Mouse (Mus musculus) CH12.LX (cell line): ENCODE data around the gene Rps11. TPM values are rescaled to one million over a fixed set of nuclear protein-coding genes. Genes with fewer than 3 reads are reported as not detected.

Source experiments
- DNase-seq: peaks from one replicate; pipeline ENCODE4 v3.0.0-alpha.2; 2013; ENCODE audit errors: extremely low read depth
- H3K27ac ChIP-seq: 2 replicates; pipeline ENCODE4 v1.5.1; 2012; ENCODE audit warnings: low read depth, mild to moderate bottlenecking, control low read depth, moderate library complexity; ENCODE audit not compliant: insufficient read depth
- H3K27me3 ChIP-seq: replicated peaks from 2 replicates; pipeline ENCODE3; 2012; ENCODE audit warnings: inconsistent platforms
- H3K36me3 ChIP-seq, 2 experiments: replicated peaks in 1 of 2; 2 replicates each; pipeline versions ENCODE3 to v1.6.1; 2012; ENCODE audit warnings: inconsistent platforms in 1 of 2, low read length in 1 of 2, mild to moderate bottlenecking in 1 of 2, mixed read lengths in 1 of 2, moderate library complexity in 1 of 2; ENCODE audit not compliant: control insufficient read depth in 1 of 2, insufficient read depth in 1 of 2
- H3K4me1 ChIP-seq, 2 experiments: 2 replicates each; pipeline ENCODE4 v1.6.1; 2012; ENCODE audit warnings: inconsistent platforms in 1 of 2, moderate library complexity in 1 of 2; ENCODE audit not compliant: insufficient read depth in 2 of 2, control insufficient read depth in 1 of 2
- H3K4me2 ChIP-seq: 2 replicates; pipeline ENCODE4 v1.6.1; 2012; ENCODE audit warnings: low read depth, mild to moderate bottlenecking, control low read depth; ENCODE audit not compliant: poor library complexity, insufficient read depth, severe bottlenecking
- H3K4me3 ChIP-seq, 3 experiments: fragments of 150-350 bp in 1 of 3; sonication (generic) in 1 of 3; replicated peaks in 1 of 3; 2 replicates each; pipeline versions ENCODE3 to v1.5.1; 2011 to 2012; ENCODE audit warnings: low read depth in 2 of 3, low read length in 2 of 3, mild to moderate bottlenecking in 2 of 3, moderate library complexity in 2 of 3, control low read depth in 1 of 3, improper control_type of control experiment in 1 of 3, inconsistent platforms in 1 of 3, mixed read lengths in 1 of 3; ENCODE audit not compliant: poor library complexity in 1 of 3
- H3K79me2 ChIP-seq: replicated peaks from 2 replicates; pipeline ENCODE4 v1.6.1; 2012; ENCODE audit warnings: mild to moderate bottlenecking, moderate library complexity; ENCODE audit not compliant: control insufficient read depth, poor library complexity, insufficient read depth, severe bottlenecking; ENCODE audit errors: extremely low read depth
- H3K9ac ChIP-seq: 2 replicates; pipeline ENCODE4 v1.6.1; 2012; ENCODE audit warnings: low read depth, mild to moderate bottlenecking, control low read depth, moderate library complexity; ENCODE audit not compliant: insufficient read depth
- H3K9me3 ChIP-seq: replicated peaks from 2 replicates; pipeline ENCODE3; 2012; ENCODE audit warnings: low read length, inconsistent platforms, mixed read lengths
- BHLHE40 ChIP-seq: IDR thresholded peaks from 2 replicates; pipeline ENCODE4 v1.6.1; 2011; ENCODE audit warnings: mild to moderate bottlenecking, low read depth, low read length, improper control_type of control experiment
- CHD2 ChIP-seq: IDR thresholded peaks from 2 replicates; pipeline ENCODE4 v1.6.1; 2011; ENCODE audit warnings: low read length, improper control_type of control experiment
- CTCF ChIP-seq, 2 experiments: IDR thresholded peaks in 1 of 2; conservative IDR thresholded peaks in 1 of 2; 2 replicates each; pipeline ENCODE4 v1.5.1; 2011 to 2012; ENCODE audit warnings: low read depth in 2 of 2, low read length in 2 of 2, improper control_type of control experiment in 1 of 2, inconsistent platforms in 1 of 2, mild to moderate bottlenecking in 1 of 2, moderate library complexity in 1 of 2
- ELF1 ChIP-seq: IDR thresholded peaks from 2 replicates; pipeline ENCODE4 v1.6.1; 2014; ENCODE audit warnings: low read depth, mild to moderate bottlenecking, inconsistent platforms, low read length, improper control_type of control experiment
- KAT2A ChIP-seq: IDR thresholded peaks from 2 replicates; pipeline ENCODE4 v1.6.1; 2012; ENCODE audit warnings: low read length, improper control_type of control experiment, inconsistent platforms; ENCODE audit not compliant: insufficient replicate concordance
- MAZ ChIP-seq: IDR thresholded peaks from 2 replicates; pipeline ENCODE4 v1.6.1; 2012; ENCODE audit warnings: low read depth, mild to moderate bottlenecking, inconsistent platforms, low read length, improper control_type of control experiment, moderate library complexity
- MXI1 ChIP-seq: IDR thresholded peaks from 2 replicates; pipeline ENCODE4 v1.6.1; 2011; ENCODE audit warnings: mild to moderate bottlenecking, low read depth, low read length, improper control_type of control experiment
- PAX5 ChIP-seq: IDR thresholded peaks from 2 replicates; pipeline ENCODE4 v1.6.1; 2012; ENCODE audit warnings: low read length, inconsistent platforms, mixed read lengths
- RCOR1 ChIP-seq: conservative IDR thresholded peaks from 2 replicates; pipeline ENCODE4 v1.6.1; 2012; ENCODE audit warnings: low read depth, mild to moderate bottlenecking, inconsistent platforms, low read length, improper control_type of control experiment
- UBTF ChIP-seq: IDR thresholded peaks from 2 replicates; pipeline ENCODE4 v1.6.1; 2012; ENCODE audit warnings: low read depth, mild to moderate bottlenecking, inconsistent platforms, low read length, improper control_type of control experiment, moderate library complexity
- USF2 ChIP-seq: conservative IDR thresholded peaks from 2 replicates; pipeline ENCODE4 v1.6.1; 2011; ENCODE audit warnings: low read depth, low read length, improper control_type of control experiment
- ZKSCAN1 ChIP-seq: IDR thresholded peaks from 2 replicates; pipeline ENCODE4 v1.6.1; 2012; ENCODE audit warnings: low read depth, inconsistent platforms, low read length, improper control_type of control experiment, borderline replicate concordance
- ZNF384 ChIP-seq: IDR thresholded peaks from 2 replicates; pipeline ENCODE4 v1.6.1; 2012; ENCODE audit warnings: low read depth, low read length, improper control_type of control experiment, inconsistent platforms
- dilution Hi-C: fragments of 300-500 bp; cut with MboI; formaldehyde crosslinking; loops from 2 replicates; pipeline ENCODE4 v1.14.3; 2020; ENCODE audit warnings: low sequenced_read_pairs; ENCODE audit not compliant: extremely low pct_unique_long_range_greater_than_20kb, extremely low pct_ligation_motif_present
- in situ Hi-C: fragments of 300-500 bp; cut with MboI; formaldehyde crosslinking; loops from 3 replicates; pipeline ENCODE4 v1.14.3; 2019; ENCODE audit warnings: low sequenced_read_pairs, low pct_ligation_motif_present, low pct_unique_long_range_greater_than_20kb, mixed read lengths
- polyA plus RNA-seq: library from polyadenylated mRNA; unstranded; fragments of >175 nt; gene quantifications from 2 replicates; pipeline ENCODE4 v1.2.1, GENCODE M21; 2012; ENCODE audit warnings: low read depth; ENCODE audit not compliant: insufficient read length
- total RNA-seq, 2 experiments: library from RNA; depleted of rRNA; stranded (reverse); fragments of 300-350 nt in 1 of 2; fragments of >200 nt in 1 of 2; gene quantifications; 2 replicates each; pipeline ENCODE4 v1.2.3; 2012 to 2014

The Rps11 gene
- total and polyA plus RNA-seq, 3 experiments, result 898 to 1,839 (median 1,699) TPM

DNA sequence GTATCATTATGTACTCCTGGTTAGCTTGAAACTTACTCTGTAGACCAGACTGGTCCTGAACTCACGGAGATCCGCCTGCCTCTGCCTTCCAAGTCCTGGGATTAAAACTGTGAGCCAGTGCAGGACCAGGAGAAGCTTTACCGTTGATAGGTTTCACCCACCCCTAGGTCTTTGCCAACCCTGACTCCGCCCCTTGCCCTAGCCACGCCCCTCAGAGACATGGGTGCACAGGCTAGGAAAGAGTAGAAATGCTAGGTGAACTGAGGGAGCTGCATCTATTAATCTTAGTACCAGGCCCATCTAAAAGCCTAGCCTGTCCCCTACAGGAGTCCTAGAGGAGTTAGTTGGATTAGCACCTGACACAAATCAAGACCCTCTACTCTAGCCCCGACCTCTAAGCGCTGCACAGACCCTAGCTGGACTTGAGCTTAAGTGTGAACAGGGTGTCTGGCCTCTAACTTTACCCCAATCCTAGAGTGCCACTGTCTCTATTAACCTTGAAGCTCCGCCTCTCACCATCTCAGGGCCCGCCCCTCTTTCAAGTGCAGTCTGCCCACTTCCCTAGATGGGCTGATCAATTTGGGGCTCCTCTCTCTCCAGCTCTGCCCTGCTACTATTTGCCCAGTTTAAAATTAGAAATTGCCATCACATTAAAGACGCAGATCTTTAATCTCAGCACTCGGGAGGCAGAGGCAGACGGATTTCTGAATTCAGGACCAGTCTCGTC, 33.8 kb downstream of the Rps11 start:
- Histone ChIP-seq H3K9ac (no peak overlapping the region), H3K79me2 (no peaks in the 10 kb centered on the region), H3K27ac (no peak overlapping the region), H3K4me3 (no peak overlapping the region), H3K27me3 (no peaks in the 10 kb centered on the region), H3K36me3 (no peaks in the 10 kb centered on the region), H3K4me2 (no peak overlapping the region), H3K4me1 (peaks cover 3 to 16% of the 10 kb centered on the region in 2 experiments), H3K9me3 (peaks cover 4% of the 10 kb centered on the region)
- dilution Hi-C loops, result no loop called here
- peak; percentile 41 for DNase-seq
- no peak for TF ChIP-seq KAT2A
- no peak for TF ChIP-seq ELF1
- TF ChIP-seq MAZ, result no peak
- TF ChIP-seq UBTF, result no peak
- TF ChIP-seq ZKSCAN1, result no peak
- TF ChIP-seq ZNF384, result no peak
- TF ChIP-seq USF2, result no peak
- TF ChIP-seq MXI1, result no peak
- in situ Hi-C loops, result no loop called here

DNA sequence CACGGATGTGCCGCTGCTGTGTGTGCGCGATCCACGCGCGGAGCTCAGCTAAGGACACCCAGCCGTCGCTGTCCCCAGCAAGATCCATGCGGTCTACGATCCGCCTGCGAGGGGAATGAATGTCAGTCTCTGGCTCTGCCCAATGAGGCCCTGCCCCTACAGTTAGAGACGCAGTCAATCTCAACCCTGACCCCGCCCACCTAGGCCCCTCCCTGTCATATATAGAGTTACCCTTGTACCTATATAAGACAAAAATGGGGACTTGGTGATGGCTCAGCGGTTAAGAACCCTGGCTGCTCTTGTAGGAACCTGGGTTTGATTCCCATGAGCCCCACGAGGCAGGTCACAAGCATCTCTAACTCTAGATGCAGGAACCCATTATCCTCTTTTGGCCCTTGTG, 35.6 kb downstream of the Rps11 start:
- Histone ChIP-seq H3K27ac (no peak overlapping the region), H3K4me1 (peaks cover 3 to 16% of the 10 kb centered on the region in 2 experiments), H3K79me2 (no peaks in the 10 kb centered on the region), H3K4me3 (no peak overlapping the region), H3K4me2 (no peak overlapping the region), H3K9ac (no peak overlapping the region), H3K36me3 (no peaks in the 10 kb centered on the region), H3K27me3 (no peaks in the 10 kb centered on the region), H3K9me3 (peaks cover 4% of the 10 kb centered on the region)
- TF ChIP-seq CTCF (conservative IDR thresholded peaks at IDR 0.05 in 1 of 2, IDR thresholded peaks at IDR 0.05 in 1 of 2; ENCODE audit: low read depth in 2 of 2, low read length in 2 of 2) (no peak), RCOR1 (no peak), CHD2 (no peak), USF2 (no peak), ZKSCAN1 (no peak), PAX5 (no peak)
- dilution Hi-C loops, result no loop called here
- no peak for DNase-seq
- in situ Hi-C loops, result no loop called here

DNA sequence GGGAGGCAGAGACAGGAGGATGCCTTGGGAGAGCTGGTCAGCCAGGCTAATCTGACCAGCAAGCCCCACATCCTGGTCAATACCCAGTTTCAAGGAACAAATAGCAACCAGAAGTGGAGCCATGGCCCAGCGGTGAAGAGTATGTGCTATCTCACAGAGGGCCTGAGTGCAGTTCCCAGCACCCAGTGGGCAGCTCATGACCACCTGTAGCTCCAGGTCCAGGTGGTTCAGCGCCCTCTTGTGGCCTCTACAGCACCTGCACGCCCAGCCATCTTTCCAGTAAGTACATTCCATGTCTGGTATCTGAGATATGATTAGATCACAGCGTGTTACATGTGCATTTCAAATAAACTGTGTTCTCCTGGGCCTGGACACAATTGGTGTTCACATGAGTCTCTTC, 38.2 kb downstream of the Rps11 start:
- H3K9me3 ChIP-seq, result peaks cover 4% of the 10 kb centered on the region
- H3K27me3 ChIP-seq, result no peaks in the 10 kb centered on the region
- peaks cover 6 to 12% of the 10 kb centered on the region in 2 experiments; a peak in 2 of 4 replicates for H3K4me1 ChIP-seq
- TF ChIP-seq CTCF (conservative IDR thresholded peaks at IDR 0.05 in 1 of 2, IDR thresholded peaks at IDR 0.05 in 1 of 2; ENCODE audit: low read depth in 2 of 2, low read length in 2 of 2), result peak; percentile 7 to 31; a peak in 2 of 4 replicates
- no peak for TF ChIP-seq BHLHE40
- TF ChIP-seq, all 38 proteins: peak for 1
- Histone ChIP-seq H3K36me3 (no peaks in the 10 kb centered on the region), H3K27ac (no peak overlapping the region), H3K9ac (no peak overlapping the region), H3K79me2 (no peaks in the 10 kb centered on the region), H3K4me3 (no peak overlapping the region), H3K4me2 (no peak overlapping the region)
- no peak for DNase-seq
- dilution Hi-C loops (no loop called here), in situ Hi-C loops (no loop called here)
